In genomic region chr5:36766958-36767703, GRCm38 (mm10) we compare ENCODE assay signal across 9 mouse cellular contexts. TPM values are rescaled to one million over a fixed set of nuclear protein-coding genes. Genes with fewer than 3 reads are reported as not detected.
DNase-seq lines count a peak whose midpoint lies in the region; ATAC-seq and TF ChIP-seq lines count a peak whose summit lies in the region.
"Had no signal": no experiment of that assay in that cellular context is flagged by ENCODE, and none has a peak within 500 bp of the region (broad histone marks: within the 10 kb centered on the region; RNA-seq: fewer than 3 reads in every experiment).

No protein-coding gene starts in this region.

- TF ChIP-seq EP300 in MEL (IDR thresholded peaks at IDR 0.05; ENCODE audit: low read depth in 1 of 2, low read length in 2 of 2): no peak

- ATAC-seq in forebrain, embryonic 13.5 days: peak; percentile 80
- ATAC-seq in midbrain, embryonic 13.5 days: peak; percentile 90
- ATAC-seq: Patski had no signal

- H3K27ac ChIP-seq in MEL (ENCODE audit: control insufficient read depth, low read depth, low read length): no peak overlapping the region
- 0 out of 2 replicates have a peak overlapping the region, but pooled peaks have one; percentile 40 for H3K27ac ChIP-seq in forebrain, embryonic 13.5 days
- peak overlapping the region; percentile 45 for H3K27ac ChIP-seq in midbrain, embryonic 13.5 days
- H3K27ac ChIP-seq: embryonic facial prominence, embryonic 12.5 days had no signal

- TF ChIP-seq POLR2A in MEL (IDR thresholded peaks at IDR 0.05; ENCODE audit: control insufficient read depth in 1 of 2, insufficient read depth in 1 of 2, low read depth in 1 of 2, low read length in 2 of 2, poor library complexity in 1 of 2): no peak

- H3K4me3 ChIP-seq in MEL (ENCODE audit: control insufficient read depth in 1 of 2, insufficient read depth in 1 of 2, low read depth in 2 of 2, low read length in 2 of 2): no peak overlapping the region
- H3K4me3 ChIP-seq in forebrain, embryonic 13.5 days: no peak overlapping the region
- no peak overlapping the region for H3K4me3 ChIP-seq in midbrain, embryonic 13.5 days (replicated peaks)
- H3K4me3 ChIP-seq: embryonic facial prominence, embryonic 12.5 days had no signal

- TF ChIP-seq RAD21 in MEL (IDR thresholded peaks at IDR 0.05; ENCODE audit: low read depth, low read length): no peak

- peak overlapping the region; percentile 31 for H3K4me2 ChIP-seq in forebrain, embryonic 13.5 days
- 0 out of 2 replicates have a peak overlapping the region, but pooled peaks have one; percentile 25 for H3K4me2 ChIP-seq in midbrain, embryonic 13.5 days (replicated peaks)
- H3K4me2 ChIP-seq: embryonic facial prominence, embryonic 12.5 days had no signal

- H3K9ac ChIP-seq in MEL (ENCODE audit: control insufficient read depth, low read depth, low read length, poor library complexity, severe bottlenecking): no peak overlapping the region
- H3K9ac ChIP-seq in forebrain, embryonic 13.5 days: no peak overlapping the region
- no peak overlapping the region for H3K9ac ChIP-seq in midbrain, embryonic 13.5 days (replicated peaks)
- H3K9ac ChIP-seq: embryonic facial prominence, embryonic 12.5 days had no signal

- no peak for TF ChIP-seq CTCF in MEL (IDR thresholded peaks at IDR 0.05 in 2 of 3, conservative IDR thresholded peaks at IDR 0.05 in 1 of 3; ENCODE audit: control insufficient read depth in 1 of 3, insufficient read depth in 1 of 3, low read depth in 2 of 3, low read length in 3 of 3, poor library complexity in 1 of 3, severe bottlenecking in 1 of 3)

- no peaks in the 10 kb centered on the region for H3K27me3 ChIP-seq in MEL (ENCODE audit: control insufficient read depth in 1 of 2, insufficient read depth in 2 of 2, low read length in 2 of 2)
- no peaks in the 10 kb centered on the region for H3K27me3 ChIP-seq in forebrain, embryonic 13.5 days
- 0 out of 2 replicates have a peak, but pooled peaks cover 3% of the 10 kb centered on the region for H3K27me3 ChIP-seq in midbrain, embryonic 13.5 days
- H3K27me3 ChIP-seq: embryonic facial prominence, embryonic 12.5 days; Patski had no signal

- 35% methylated on average over 10 of the region's 10 CpGs for WGBS in forebrain, embryonic 13.5 days
- 28% methylated on average over 10 of the region's 10 CpGs for WGBS in midbrain, embryonic 13.5 days

- H3K4me1 ChIP-seq in MEL (ENCODE audit: control insufficient read depth in 1 of 2, insufficient read depth in 2 of 2, low read length in 2 of 2): no peaks in the 10 kb centered on the region
- H3K4me1 ChIP-seq in forebrain, embryonic 13.5 days: peaks cover 18% of the 10 kb centered on the region
- peaks cover 15% of the 10 kb centered on the region for H3K4me1 ChIP-seq in midbrain, embryonic 13.5 days (replicated peaks)

- no peaks in the 10 kb centered on the region for H3K36me3 ChIP-seq in MEL (ENCODE audit: control insufficient read depth in 1 of 2, insufficient read depth in 2 of 2, low read length in 2 of 2)
- H3K36me3 ChIP-seq in forebrain, embryonic 13.5 days (ENCODE audit: poor library complexity, severe bottlenecking): no peaks in the 10 kb centered on the region
- H3K36me3 ChIP-seq in midbrain, embryonic 13.5 days: no peaks in the 10 kb centered on the region
- H3K36me3 ChIP-seq: embryonic facial prominence, embryonic 12.5 days had no signal

- peak; percentile 46 for DNase-seq in MEL (ENCODE audit: low read depth, low spot score)
- peak; percentile 54 to 56 for DNase-seq in cerebellum, adult 18-20 months
- no peak for DNase-seq in heart, postnatal 4 days
- no peak for DNase-seq in ovary, postnatal 10 days (ENCODE audit: low spot score)
- no peak for DNase-seq in left cerebral cortex, adult 8-10 months (ENCODE audit: low spot score in 2 of 2)

- no peaks in the 10 kb centered on the region for H3K79me2 ChIP-seq in MEL (ENCODE audit: control insufficient read depth, insufficient read depth, low read length, poor library complexity)

- H3K9me3 ChIP-seq in MEL (replicated peaks; ENCODE audit: insufficient read depth, low read length): no peaks in the 10 kb centered on the region
- no peaks in the 10 kb centered on the region for H3K9me3 ChIP-seq in forebrain, embryonic 13.5 days (replicated peaks)
- no peaks in the 10 kb centered on the region for H3K9me3 ChIP-seq in midbrain, embryonic 13.5 days
- H3K9me3 ChIP-seq: embryonic facial prominence, embryonic 12.5 days had no signal

TF ChIP-seq in MEL, 35 proteins besides CTCF, POLR2A, EP300 and RAD21:
- TF ChIP-seq ETS1 (IDR thresholded peaks at IDR 0.05; ENCODE audit: low read depth, low read length): no peak
- TF ChIP-seq GATA1 (IDR thresholded peaks at IDR 0.05; ENCODE audit: low read depth, low read length): no peak
- no peak for TF ChIP-seq GABPA (IDR thresholded peaks at IDR 0.05; ENCODE audit: low read depth, low read length)
- no peak for TF ChIP-seq POLR2AphosphoS5 (IDR thresholded peaks at IDR 0.05; ENCODE audit: borderline replicate concordance, low read depth, low read length)
- no peak for TF ChIP-seq TBP (IDR thresholded peaks at IDR 0.05; ENCODE audit: low read depth, low read length)
- no peak for TF ChIP-seq MAZ (IDR thresholded peaks at IDR 0.05; ENCODE audit: low read depth, low read length)
- TF ChIP-seq MXI1 (IDR thresholded peaks at IDR 0.05; ENCODE audit: low read depth, low read length): no peak
- TF ChIP-seq KAT2A (conservative IDR thresholded peaks at IDR 0.05; ENCODE audit: low read depth, low read length): no peak
- TF ChIP-seq NELFE (IDR thresholded peaks at IDR 0.05; ENCODE audit: low read depth, low read length): no peak
- no peak for TF ChIP-seq MYC (IDR thresholded peaks at IDR 0.05; ENCODE audit: low read depth, low read length)
- TF ChIP-seq USF1 (IDR thresholded peaks at IDR 0.05; ENCODE audit: low read depth, low read length): no peak
- TF ChIP-seq POLR2AphosphoS2 (IDR thresholded peaks at IDR 0.05; ENCODE audit: low read length): no peak
- no peak for TF ChIP-seq NRF1 (IDR thresholded peaks at IDR 0.05; ENCODE audit: insufficient read depth, low read depth, low read length, poor library complexity, severe bottlenecking)
TF ChIP-seq in MEL: peak in this region for 0.

RNA-seq across cellular contexts. Expression of gene Bloc1s4, which starts 18.7 kb away (rescaled TPM):
- 27.9 and 32.9 TPM in 2 replicates for total RNA-seq in MEL (2012; rRNA removed)
- polyA plus RNA-seq in MEL (2012; ENCODE audit: insufficient read depth in 1 of 2, insufficient read length in 2 of 2, low read depth in 1 of 2, low replicate concordance in 2 of 2, missing spikeins in 1 of 2): 10 to 100 TPM in 1 of 2 experiments, not detected in 1; 29.8 TPM
- 23.9 and 24.2 TPM in 2 replicates for polyA plus RNA-seq in forebrain, embryonic 13.5 days (2015; fragmentation: Nextera tagmentation; extraction: Ambion mirVana)
- 23.7 and 27.6 TPM in 2 replicates for polyA plus RNA-seq in midbrain, embryonic 13.5 days (2015; fragmentation: Nextera tagmentation; extraction: Ambion mirVana)
- total RNA-seq in heart, postnatal 4 days (2021): 10 to 100 TPM; 11.6 to 13.7 TPM
- 10 to 100 TPM; 13.5 to 17.0 (median 14.1) TPM for total RNA-seq in left cerebral cortex, adult 8-10 months (2022)

RNA-seq across cellular contexts. Expression of gene Mrfap1, which starts 29.4 kb away (rescaled TPM):
- total RNA-seq in MEL (2012; rRNA removed): 206 and 211 TPM in 2 replicates
- polyA plus RNA-seq in MEL (2012; ENCODE audit: insufficient read depth in 1 of 2, insufficient read length in 2 of 2, low read depth in 1 of 2, low replicate concordance in 2 of 2, missing spikeins in 1 of 2): 100 to 1,000 TPM in 1 of 2 experiments, not detected in 1; 267 TPM
- 332 and 345 TPM in 2 replicates for polyA plus RNA-seq in forebrain, embryonic 13.5 days (2015; fragmentation: Nextera tagmentation; extraction: Ambion mirVana)
- 296 and 302 TPM in 2 replicates for polyA plus RNA-seq in midbrain, embryonic 13.5 days (2015; fragmentation: Nextera tagmentation; extraction: Ambion mirVana)
- total RNA-seq in heart, postnatal 4 days (2021): 100 to 1,000 TPM; 306 to 323 TPM
- 100 to 1,000 TPM; 439 to 442 (median 441) TPM for total RNA-seq in left cerebral cortex, adult 8-10 months (2022)

Comparison
In these comparisons a context has a peak if more than half of its experiments do, and no peak if none do; other contexts are left out.
1. DNase-seq: peak in MEL (single experiment) and cerebellum, adult 18-20 months (2 of 2); none in heart, postnatal 4 days (single experiment), ovary, postnatal 10 days (single experiment) and left cerebral cortex, adult 8-10 months (0 of 2).